20 mouse cellular contexts compared by ENCODE assay signal in the genomic region with DNA sequence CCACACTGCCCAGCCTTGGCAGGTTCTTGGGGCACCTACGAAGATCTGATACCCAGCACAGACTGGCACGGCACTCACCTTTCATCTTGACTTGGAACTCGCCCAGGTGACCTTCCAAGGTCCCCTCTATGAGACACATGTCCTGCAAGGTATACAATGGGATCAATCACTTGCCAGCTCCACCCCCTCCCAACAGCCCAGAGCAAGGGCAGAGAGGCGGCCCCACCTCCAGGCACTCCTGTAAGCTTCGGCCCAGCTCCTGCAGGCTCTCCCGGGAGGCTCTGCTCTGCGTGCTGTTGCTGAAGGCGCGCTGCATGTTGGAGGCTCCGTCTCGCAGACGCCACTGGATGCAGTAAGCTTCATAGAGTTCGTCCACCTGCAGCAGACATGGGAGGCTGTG. TPM values are rescaled to one million over a fixed set of nuclear protein-coding genes. Genes with fewer than 3 reads are reported as not detected.
"Had no signal": no experiment of that assay in that cellular context is flagged by ENCODE, and none has a peak within 500 bp of the region (broad histone marks: within the 10 kb centered on the region; RNA-seq: fewer than 3 reads in every experiment).

No protein-coding gene starts in this region.

- H3K4me2 ChIP-seq: limb, embryonic 13.5 days; liver, embryonic 13.5 days; lung, embryonic 14.5 days; midbrain, embryonic 11.5 days had no signal

- H3K36me3 ChIP-seq: limb, embryonic 10.5 days; limb, embryonic 13.5 days; liver, embryonic 13.5 days had no signal

- H3K27ac ChIP-seq: kidney, postnatal 0 days; layer of hippocampus, adult 2 months; limb, embryonic 10.5 days; limb, embryonic 13.5 days; liver, embryonic 13.5 days had no signal

- DNase-seq: kidney, adult 18-20 months; kidney, postnatal 25 days; layer of hippocampus, adult 9-11 months; liver; liver, embryonic 13.5 days; lung, embryonic 14.5 days; lung, postnatal 10 days; lung, postnatal 36 days; midbrain, embryonic 14.5 days; right cerebral cortex, adult 18-20 months; right cerebral cortex, postnatal 14 days; right cerebral cortex, postnatal 4 days; thymus, adult 18-20 months; thymus, postnatal 36 days had no signal

- H3K9me3 ChIP-seq: limb, embryonic 10.5 days; limb, embryonic 13.5 days; liver, embryonic 13.5 days had no signal

- H3K9ac ChIP-seq: limb, embryonic 13.5 days; liver, embryonic 13.5 days; lung, embryonic 14.5 days had no signal

- H3K4me3 ChIP-seq: layer of hippocampus, adult 2 months; limb, embryonic 10.5 days; limb, embryonic 13.5 days; liver, embryonic 13.5 days had no signal

RNA-seq across cellular contexts. Expression of gene Ripor3, which starts 17.2 kb away (rescaled TPM):
- total RNA-seq: megakaryocyte progenitor cell, adult 5-6 weeks had no signal
